Mouse (Mus musculus): ENCODE results near the gene Btrc.

Btrc gene

GRCm38 (mm10) chr19:45472691-45473520, 109.4 kb downstream of the Btrc start:
- DNase-seq (ENCODE audit: low read depth, low spot score) = no peak

GRCm38 (mm10) chr19:45474686-45475085, 111.2 kb downstream of the Btrc start:
- no peak for DNase-seq (ENCODE audit: low read depth, low spot score)

GRCm38 (mm10) chr19:45475928-45476553, 112.5 kb downstream of the Btrc start:
- DNase-seq (ENCODE audit: low read depth, low spot score) = no peak

GRCm38 (mm10) chr19:45479548-45479947, 116.0 kb downstream of the Btrc start:
- DNase-seq (ENCODE audit: low read depth, low spot score) = no peak

- no peak for DNase-seq (ENCODE audit: low read depth, low spot score)
Measured at GRCm38 (mm10) chr19:45480490-45480889, 117.0 kb downstream of the Btrc start.

- DNase-seq (ENCODE audit: low read depth, low spot score) = no peak
Measured at GRCm38 (mm10) chr19:45480951-45481350, 117.4 kb downstream of the Btrc start.

- no peak for DNase-seq (ENCODE audit: low read depth, low spot score)
Measured at GRCm38 (mm10) chr19:45483470-45483869, 119.9 kb downstream of the Btrc start.

GRCm38 (mm10) chr19:45486206-45486991, 122.9 kb downstream of the Btrc start:
- DNase-seq (ENCODE audit: low read depth, low spot score) = no peak

GRCm38 (mm10) chr19:45486992-45487387, 123.5 kb downstream of the Btrc start:
- DNase-seq (ENCODE audit: low read depth, low spot score) = no peak

GRCm38 (mm10) chr19:45489961-45490360, 126.4 kb downstream of the Btrc start:
- DNase-seq (ENCODE audit: low read depth, low spot score) = no peak

- no peak for DNase-seq (ENCODE audit: low read depth, low spot score)
Measured at GRCm38 (mm10) chr19:45491246-45491645, 127.7 kb downstream of the Btrc start.

- no peak for DNase-seq (ENCODE audit: low read depth, low spot score)
Measured at GRCm38 (mm10) chr19:45494121-45494775, 130.7 kb downstream of the Btrc start.

GRCm38 (mm10) chr19:45505446-45505845, 141.9 kb downstream of the Btrc start:
- no peak for DNase-seq (ENCODE audit: low read depth, low spot score)

- DNase-seq (ENCODE audit: low read depth, low spot score) = no peak
Measured at GRCm38 (mm10) chr19:45507531-45507930, 144.0 kb downstream of the Btrc start.

GRCm38 (mm10) chr19:45510680-45511079, 147.1 kb downstream of the Btrc start:
- DNase-seq (ENCODE audit: low read depth, low spot score) = no peak

GRCm38 (mm10) chr19:45511406-45511805, 147.9 kb downstream of the Btrc start:
- DNase-seq (ENCODE audit: low read depth, low spot score) = no peak

- DNase-seq (ENCODE audit: low read depth, low spot score) = no peak
Measured at GRCm38 (mm10) chr19:45515341-45515740, 151.8 kb downstream of the Btrc start.

- DNase-seq (ENCODE audit: low read depth, low spot score) = no peak
Measured at GRCm38 (mm10) chr19:45516264-45516663, 152.7 kb downstream of the Btrc start.

- no peak for DNase-seq (ENCODE audit: low read depth, low spot score)
Measured at GRCm38 (mm10) chr19:45527382-45527781, 163.8 kb downstream of the Btrc start.

GRCm38 (mm10) chr19:45527931-45528534, 164.5 kb downstream of the Btrc start:
- DNase-seq (ENCODE audit: low read depth, low spot score) = no peak

- DNase-seq (ENCODE audit: low read depth, low spot score) = no peak
Measured at GRCm38 (mm10) chr19:45529294-45529693, 165.8 kb downstream of the Btrc start.

Data from mesoderm, embryonic 11.5 days (tissue).